Mouse (Mus musculus) ES-Bruce4 (cell line): ENCODE data around the gene Crtc3.

Experiments
- CTCF ChIP-seq: IDR thresholded peaks from one replicate; pipeline ENCODE4 v1.8.1; 2011; ENCODE audit warnings: low read depth, low read length
- EP300 ChIP-seq: IDR thresholded peaks from 2 replicates; pipeline ENCODE4 v1.6.1; 2011; ENCODE audit warnings: low read depth, low read length; ENCODE audit not compliant: insufficient read depth
- POLR2A ChIP-seq: IDR thresholded peaks from one replicate; pipeline ENCODE4 v1.8.1; 2011; ENCODE audit warnings: low read length; ENCODE audit not compliant: insufficient read depth

- no peak for TF ChIP-seq EP300
- TF ChIP-seq CTCF = no peak
- no peak for TF ChIP-seq POLR2A
These were observed 30.8 kb downstream of the Crtc3 start for GRCm38 (mm10) chr7:80657896-80658295.
